Mouse (Mus musculus): ENCODE measurements around the gene Cisd1. TPM values are rescaled to one million over a fixed set of nuclear protein-coding genes. Genes with fewer than 3 reads are reported as not detected.

Cisd1 gene
- polyA plus RNA-seq, 1 experiment from 2014 or later = 108 TPM

- 87% methylated on average over 10 of the region's 10 CpGs for WGBS
- DNase-seq (ENCODE audit: low spot score) = no peak
Observed at GRCm38 (mm10) chr10:71327386-71327785, 17.4 kb downstream of the Cisd1 start.

GRCm38 (mm10) chr10:71326789-71327188 lies 18.0 kb downstream of the Cisd1 start:
- 11% methylated on average over 7 of the region's 7 CpGs for WGBS
- Histone ChIP-seq H3K36me3 (ENCODE audit: control insufficient read depth, insufficient read depth, low read length) (peaks cover 13% of the 10 kb centered on the region), H3K4me3 (ENCODE audit: low read depth, low read length) (no peak overlapping the region), H3K9me3 (ENCODE audit: control insufficient read depth, low read length) (no peaks in the 10 kb centered on the region), H3K9ac (ENCODE audit: low read length) (no peak overlapping the region), H3K4me1 (replicated peaks; ENCODE audit: control insufficient read depth, insufficient read depth, low read length) (no peaks in the 10 kb centered on the region), H3K27me3 (replicated peaks; ENCODE audit: control insufficient read depth, insufficient read depth, low read length) (no peaks in the 10 kb centered on the region), H3K4me2 (ENCODE audit: low read length) (no peak overlapping the region), H3K27ac (ENCODE audit: low read depth) (no peak overlapping the region)
- ATAC-seq (replicated peaks; ENCODE audit: low FRiP score, low TSS enrichment, low read depth) = no peak
- peak; percentile 85 for DNase-seq (ENCODE audit: low spot score)

More at GRCm38 (mm10) chr10:71327386-71327785, 17.4 kb downstream of the Cisd1 start:
- Histone ChIP-seq H3K9ac (ENCODE audit: low read length) (no peak overlapping the region), H3K4me1 (replicated peaks; ENCODE audit: control insufficient read depth, insufficient read depth, low read length) (no peaks in the 10 kb centered on the region), H3K4me3 (ENCODE audit: low read depth, low read length) (no peak overlapping the region), H3K36me3 (ENCODE audit: control insufficient read depth, insufficient read depth, low read length) (peaks cover 13% of the 10 kb centered on the region), H3K27me3 (replicated peaks; ENCODE audit: control insufficient read depth, insufficient read depth, low read length) (no peaks in the 10 kb centered on the region), H3K27ac (ENCODE audit: low read depth) (no peak overlapping the region), H3K9me3 (ENCODE audit: control insufficient read depth, low read length) (no peaks in the 10 kb centered on the region), H3K4me2 (ENCODE audit: low read length) (no peak overlapping the region)
- ATAC-seq (replicated peaks; ENCODE audit: low FRiP score, low TSS enrichment, low read depth) = no peak

DNA sequence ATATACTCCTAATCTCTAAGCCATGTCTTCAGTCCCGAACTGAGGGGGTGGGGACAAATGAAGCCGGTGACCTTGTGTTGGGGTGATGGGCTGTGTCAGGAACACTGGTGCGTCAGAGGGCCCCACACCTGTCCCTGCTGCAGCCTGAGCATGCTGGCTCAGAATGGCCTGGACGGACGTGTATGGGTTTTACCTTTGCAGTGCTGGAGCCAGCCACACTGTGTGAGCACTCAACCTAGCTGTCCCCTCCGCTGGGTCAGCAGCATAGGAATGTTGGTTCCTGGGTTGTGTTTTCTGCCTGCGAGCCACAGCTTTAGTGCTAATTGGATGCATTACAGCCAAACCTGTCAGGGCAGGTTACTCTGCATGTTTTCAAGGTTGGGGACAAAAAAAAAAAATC lies 18.6 kb downstream of the Cisd1 start:
- no peak overlapping the region for H3K9ac ChIP-seq (ENCODE audit: low read length)
- no peak overlapping the region for H3K27ac ChIP-seq (ENCODE audit: low read depth)
- H3K4me3 ChIP-seq (ENCODE audit: low read depth, low read length) = no peak overlapping the region
- no peaks in the 10 kb centered on the region for H3K27me3 ChIP-seq (replicated peaks; ENCODE audit: control insufficient read depth, insufficient read depth, low read length)
- WGBS = 73% methylated on average over 7 of the region's 7 CpGs
- H3K9me3 ChIP-seq (ENCODE audit: control insufficient read depth, low read length) = no peaks in the 10 kb centered on the region
- no peak overlapping the region for H3K4me2 ChIP-seq (ENCODE audit: low read length)
- no peak for ATAC-seq (replicated peaks; ENCODE audit: low FRiP score, low TSS enrichment, low read depth)
- no peak for DNase-seq (ENCODE audit: low spot score)
- no peaks in the 10 kb centered on the region for H3K4me1 ChIP-seq (replicated peaks; ENCODE audit: control insufficient read depth, insufficient read depth, low read length)
- H3K36me3 ChIP-seq (ENCODE audit: control insufficient read depth, insufficient read depth, low read length) = peaks cover 13% of the 10 kb centered on the region

- Histone ChIP-seq H3K36me3 (ENCODE audit: control insufficient read depth, insufficient read depth, low read length) (no peaks in the 10 kb centered on the region), H3K27ac (ENCODE audit: low read depth) (no peak overlapping the region), H3K9ac (ENCODE audit: low read length) (no peak overlapping the region), H3K9me3 (ENCODE audit: control insufficient read depth, low read length) (no peaks in the 10 kb centered on the region), H3K27me3 (replicated peaks; ENCODE audit: control insufficient read depth, insufficient read depth, low read length) (no peaks in the 10 kb centered on the region), H3K4me2 (ENCODE audit: low read length) (no peak overlapping the region), H3K4me1 (replicated peaks; ENCODE audit: control insufficient read depth, insufficient read depth, low read length) (no peaks in the 10 kb centered on the region), H3K4me3 (ENCODE audit: low read depth, low read length) (no peak overlapping the region)
- WGBS = 80% methylated on average over 8 of the region's 8 CpGs
- DNase-seq (ENCODE audit: low spot score) = no peak
- ATAC-seq (replicated peaks; ENCODE audit: low FRiP score, low TSS enrichment, low read depth) = no peak
Observed at GRCm38 (mm10) chr10:71323669-71324068, 21.1 kb downstream of the Cisd1 start.

DNA sequence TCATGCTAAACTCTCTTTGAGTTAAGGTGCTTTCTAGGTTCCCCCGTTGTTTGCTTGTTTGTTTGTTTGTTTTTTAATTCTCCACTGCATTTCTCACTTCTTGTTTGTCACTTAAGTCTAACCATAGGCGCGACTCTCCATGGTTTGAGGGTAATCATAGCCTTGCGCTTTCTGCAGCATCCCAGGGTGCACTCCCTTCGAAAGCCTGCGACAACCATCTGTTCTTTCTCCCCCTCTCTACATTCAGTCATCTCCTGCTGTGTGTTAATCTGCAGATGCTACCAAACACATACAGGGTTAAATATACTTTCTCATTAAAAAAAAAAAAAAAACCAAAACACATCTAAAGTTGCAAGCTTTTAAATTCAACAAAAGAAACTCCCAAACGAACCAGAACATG lies 28.3 kb downstream of the Cisd1 start:
- DNase-seq (ENCODE audit: low spot score) = no peak
- no peaks in the 10 kb centered on the region for H3K4me1 ChIP-seq (replicated peaks; ENCODE audit: control insufficient read depth, insufficient read depth, low read length)

DNA sequence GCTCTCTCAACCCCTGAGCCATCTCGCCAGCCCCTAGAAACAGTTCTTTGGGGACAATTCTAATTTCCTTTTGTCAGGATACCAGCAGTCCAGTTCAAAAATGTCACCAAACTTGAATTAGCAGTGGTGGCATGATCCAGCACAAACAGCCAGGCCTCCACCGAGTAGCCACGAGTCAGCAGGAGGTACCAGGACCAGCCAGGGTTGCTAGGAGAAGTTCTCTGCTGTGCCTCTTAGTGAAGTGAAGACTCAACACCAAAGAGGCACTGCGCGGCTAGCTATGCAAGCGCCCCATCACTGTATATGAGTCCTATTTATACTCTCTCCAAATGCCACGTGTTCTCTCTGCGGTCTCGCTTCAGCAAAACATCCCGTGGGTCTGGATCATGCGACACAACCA lies 28.7 kb downstream of the Cisd1 start:
- DNase-seq (ENCODE audit: low spot score) (no peak), ATAC-seq (replicated peaks; ENCODE audit: low FRiP score, low TSS enrichment, low read depth) (no peak)
- Histone ChIP-seq H3K36me3 (ENCODE audit: control insufficient read depth, insufficient read depth, low read length) (no peaks in the 10 kb centered on the region), H3K27me3 (replicated peaks; ENCODE audit: control insufficient read depth, insufficient read depth, low read length) (no peaks in the 10 kb centered on the region), H3K4me1 (replicated peaks; ENCODE audit: control insufficient read depth, insufficient read depth, low read length) (no peaks in the 10 kb centered on the region), H3K4me3 (ENCODE audit: low read depth, low read length) (no peak overlapping the region), H3K4me2 (ENCODE audit: low read length) (no peak overlapping the region), H3K9ac (ENCODE audit: low read length) (no peak overlapping the region), H3K9me3 (ENCODE audit: control insufficient read depth, low read length) (no peaks in the 10 kb centered on the region), H3K27ac (ENCODE audit: low read depth) (no peak overlapping the region)
- WGBS = 75% methylated on average over 11 of the region's 11 CpGs

More for the DNA sequence above, 28.3 kb downstream of the Cisd1 start:
- Histone ChIP-seq H3K4me2 (ENCODE audit: low read length) (no peak overlapping the region), H3K4me3 (ENCODE audit: low read depth, low read length) (no peak overlapping the region), H3K9ac (ENCODE audit: low read length) (no peak overlapping the region), H3K36me3 (ENCODE audit: control insufficient read depth, insufficient read depth, low read length) (no peaks in the 10 kb centered on the region), H3K27ac (ENCODE audit: low read depth) (no peak overlapping the region), H3K27me3 (replicated peaks; ENCODE audit: control insufficient read depth, insufficient read depth, low read length) (no peaks in the 10 kb centered on the region), H3K9me3 (ENCODE audit: control insufficient read depth, low read length) (no peaks in the 10 kb centered on the region)
- no peak for ATAC-seq (replicated peaks; ENCODE audit: low FRiP score, low TSS enrichment, low read depth)
- 70% methylated on average over 7 of the region's 7 CpGs for WGBS

DNA sequence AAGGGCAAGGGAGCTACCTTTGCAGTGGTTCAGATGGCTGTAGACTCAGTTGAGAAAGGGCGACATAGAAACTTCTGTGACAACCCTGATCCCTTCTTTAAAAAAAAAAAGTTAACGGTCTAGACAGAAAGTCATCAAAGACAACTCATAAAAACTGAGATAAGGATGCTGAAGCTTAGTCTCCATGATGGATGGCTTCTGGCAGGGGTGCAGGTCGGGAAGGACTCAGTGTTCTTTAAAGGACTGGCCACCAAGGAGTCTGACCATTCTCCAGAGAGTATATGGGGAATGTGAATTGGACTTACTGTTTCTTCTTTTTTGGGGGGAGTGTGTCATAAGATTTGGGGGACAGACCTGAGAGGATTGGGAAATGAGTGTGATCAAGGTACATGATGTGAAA lies 30.2 kb downstream of the Cisd1 start:
- Histone ChIP-seq H3K9ac (ENCODE audit: low read length) (no peak overlapping the region), H3K36me3 (ENCODE audit: control insufficient read depth, insufficient read depth, low read length) (no peaks in the 10 kb centered on the region), H3K4me1 (replicated peaks; ENCODE audit: control insufficient read depth, insufficient read depth, low read length) (no peaks in the 10 kb centered on the region), H3K27ac (ENCODE audit: low read depth) (no peak overlapping the region), H3K4me3 (ENCODE audit: low read depth, low read length) (no peak overlapping the region), H3K9me3 (ENCODE audit: control insufficient read depth, low read length) (no peaks in the 10 kb centered on the region), H3K27me3 (replicated peaks; ENCODE audit: control insufficient read depth, insufficient read depth, low read length) (no peaks in the 10 kb centered on the region), H3K4me2 (ENCODE audit: low read length) (no peak overlapping the region)
- ATAC-seq (replicated peaks; ENCODE audit: low FRiP score, low TSS enrichment, low read depth) (no peak), DNase-seq (ENCODE audit: low spot score) (no peak)
- WGBS = 66% methylated on average over 3 of the region's 3 CpGs

GRCm38 (mm10) chr10:71310288-71310687 lies 34.5 kb downstream of the Cisd1 start:
- no peak overlapping the region for H3K27ac ChIP-seq (ENCODE audit: low read depth)
- no peaks in the 10 kb centered on the region for H3K9me3 ChIP-seq (ENCODE audit: control insufficient read depth, low read length)
- H3K9ac ChIP-seq (ENCODE audit: low read length) = no peak overlapping the region
- ATAC-seq (replicated peaks; ENCODE audit: low FRiP score, low TSS enrichment, low read depth) (no peak), DNase-seq (ENCODE audit: low spot score) (no peak)
- H3K4me3 ChIP-seq (ENCODE audit: low read depth, low read length) = no peak overlapping the region
- H3K36me3 ChIP-seq (ENCODE audit: control insufficient read depth, insufficient read depth, low read length) = no peaks in the 10 kb centered on the region
- H3K27me3 ChIP-seq (replicated peaks; ENCODE audit: control insufficient read depth, insufficient read depth, low read length) = no peaks in the 10 kb centered on the region
- WGBS = 66% methylated on average over 3 of the region's 3 CpGs
- no peaks in the 10 kb centered on the region for H3K4me1 ChIP-seq (replicated peaks; ENCODE audit: control insufficient read depth, insufficient read depth, low read length)
- no peak overlapping the region for H3K4me2 ChIP-seq (ENCODE audit: low read length)

DNA sequence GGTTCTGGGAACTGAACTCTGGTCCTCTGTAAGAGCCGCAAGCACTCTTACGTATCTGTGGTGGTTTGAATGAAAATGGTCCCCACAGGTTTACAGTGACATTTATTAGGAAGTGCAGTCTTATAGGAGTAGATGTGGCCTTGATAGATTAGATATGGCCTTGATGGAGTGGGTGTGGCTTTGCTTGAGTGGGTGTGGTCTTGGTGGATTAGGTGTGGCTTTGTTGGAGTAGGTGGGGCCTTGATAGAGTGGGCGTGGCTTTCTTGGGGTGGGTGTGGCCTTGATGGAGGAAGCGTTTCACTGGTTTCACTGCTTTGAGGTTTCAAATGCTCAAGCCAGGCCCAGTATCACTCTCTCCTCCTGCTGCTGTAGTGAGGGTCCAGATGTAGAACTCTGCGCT lies 36.6 kb downstream of the Cisd1 start:
- WGBS = 96% methylated on average over 5 of the region's 5 CpGs
- H3K27ac ChIP-seq (ENCODE audit: low read depth) = no peak overlapping the region

More for the DNA sequence above, 36.6 kb downstream of the Cisd1 start:
- ATAC-seq (replicated peaks; ENCODE audit: low FRiP score, low TSS enrichment, low read depth) (no peak), DNase-seq (ENCODE audit: low spot score) (no peak)
- Histone ChIP-seq H3K36me3 (ENCODE audit: control insufficient read depth, insufficient read depth, low read length) (no peaks in the 10 kb centered on the region), H3K4me1 (replicated peaks; ENCODE audit: control insufficient read depth, insufficient read depth, low read length) (no peaks in the 10 kb centered on the region), H3K9me3 (ENCODE audit: control insufficient read depth, low read length) (no peaks in the 10 kb centered on the region), H3K4me2 (ENCODE audit: low read length) (no peak overlapping the region), H3K27me3 (replicated peaks; ENCODE audit: control insufficient read depth, insufficient read depth, low read length) (no peaks in the 10 kb centered on the region), H3K4me3 (ENCODE audit: low read depth, low read length) (no peak overlapping the region), H3K9ac (ENCODE audit: low read length) (no peak overlapping the region)
